Comparison of ENCODE assay signal across 11 mouse cellular contexts in genomic region chr1:168426281-168426680, GRCm38 (mm10). TPM values are rescaled to one million over a fixed set of nuclear protein-coding genes. Genes with fewer than 3 reads are reported as not detected.
A peak's percentile ranks its signal among the peaks of the same experiment; 100 is the strongest.
DNase-seq lines count a peak whose midpoint lies in the region; ATAC-seq and TF ChIP-seq lines count a peak whose summit lies in the region.
"Had no signal": no experiment of that assay in that cellular context is flagged by ENCODE, and none has a peak within 500 bp of the region (broad histone marks: within the 10 kb centered on the region; RNA-seq: fewer than 3 reads in every experiment).

No protein-coding gene starts in this region.

- no peak overlapping the region for H3K27ac ChIP-seq in heart, embryonic 12.5 days (ENCODE audit: poor library complexity, severe bottlenecking)
- H3K27ac ChIP-seq in limb, embryonic 12.5 days = no peak overlapping the region
- no peak overlapping the region for H3K27ac ChIP-seq in stomach, embryonic 16.5 days (ENCODE audit: low read length)
- no peak overlapping the region for H3K27ac ChIP-seq in cerebellum, adult 2 months (ENCODE audit: insufficient read depth, low read length)

- no peak for TF ChIP-seq POLR2A in cerebellum, adult 2 months (IDR thresholded peaks at IDR 0.05; ENCODE audit: borderline replicate concordance, insufficient read depth, low read length)

- H3K4me1 ChIP-seq in heart, embryonic 12.5 days (replicated peaks) = peaks cover 53% of the 10 kb centered on the region
- H3K4me1 ChIP-seq in megakaryocyte, embryonic 14.5 days = peaks cover 45% of the 10 kb centered on the region
- peaks cover 60% of the 10 kb centered on the region for H3K4me1 ChIP-seq in limb, embryonic 12.5 days (replicated peaks)
- peaks cover 36% of the 10 kb centered on the region for H3K4me1 ChIP-seq in stomach, embryonic 16.5 days (ENCODE audit: control insufficient read depth, insufficient read depth, low read length)
- H3K4me1 ChIP-seq in cerebellum, adult 2 months (ENCODE audit: control insufficient read depth, insufficient read depth, low read length) = peaks cover 5% of the 10 kb centered on the region

- H3K9me3 ChIP-seq in heart, embryonic 12.5 days (replicated peaks) = no peaks in the 10 kb centered on the region
- H3K9me3 ChIP-seq in megakaryocyte, embryonic 14.5 days = no peaks in the 10 kb centered on the region
- no peaks in the 10 kb centered on the region for H3K9me3 ChIP-seq in limb, embryonic 12.5 days
- H3K9me3 ChIP-seq in stomach, embryonic 16.5 days (replicated peaks; ENCODE audit: control insufficient read depth, low read length) = no peaks in the 10 kb centered on the region

- H3K9ac ChIP-seq in heart, embryonic 12.5 days = no peak overlapping the region
- no peak overlapping the region; the same call in 1 of the 2 replicates for H3K9ac ChIP-seq in limb, embryonic 12.5 days (replicated peaks)
- peak overlapping the region; percentile 62 for H3K9ac ChIP-seq in stomach, embryonic 16.5 days (ENCODE audit: low read length)

- no peak for ATAC-seq in heart, embryonic 12.5 days (ENCODE audit: insufficient number of reproducible peaks, low FRiP score)
- no peak for ATAC-seq in megakaryocyte, adult 5-6 weeks (ENCODE audit: poor library complexity, severe bottlenecking)
- ATAC-seq in limb, embryonic 12.5 days (ENCODE audit: insufficient number of reproducible peaks, insufficient read depth, low FRiP score, low TSS enrichment, low read depth) = no peak
- ATAC-seq in stomach, embryonic 16.5 days (ENCODE audit: insufficient read depth, low FRiP score) = no peak

- 60% methylated on average over 7 of the region's 7 CpGs for WGBS in heart, embryonic 12.5 days
- 47% methylated on average over 7 of the region's 7 CpGs for WGBS in limb, embryonic 12.5 days
- 45% methylated on average over 7 of the region's 7 CpGs for WGBS in stomach, embryonic 16.5 days
- 70% methylated on average over 7 of the region's 7 CpGs for WGBS in cerebellum, adult 2 months

- H3K4me3 ChIP-seq in heart, embryonic 12.5 days = 0 out of 2 replicates have a peak overlapping the region, but pooled peaks have one; percentile 18
- peak overlapping the region; percentile 95 for H3K4me3 ChIP-seq in megakaryocyte, embryonic 14.5 days (replicated peaks)
- H3K4me3 ChIP-seq in limb, embryonic 12.5 days (replicated peaks) = peak overlapping the region; percentile 21; the same call in 1 of the 2 replicates
- H3K4me3 ChIP-seq in stomach, embryonic 16.5 days (replicated peaks; ENCODE audit: low read length) = peak overlapping the region; percentile 88
- H3K4me3 ChIP-seq in cerebellum, adult 2 months (replicated peaks; ENCODE audit: insufficient read depth, low read depth, low read length) = no peak overlapping the region

- no peaks in the 10 kb centered on the region for H3K27me3 ChIP-seq in heart, embryonic 12.5 days (replicated peaks)
- no peaks in the 10 kb centered on the region for H3K27me3 ChIP-seq in megakaryocyte, embryonic 14.5 days (replicated peaks)
- H3K27me3 ChIP-seq in limb, embryonic 12.5 days = peaks cover 9% of the 10 kb centered on the region; the same call in 1 of the 2 replicates
- H3K27me3 ChIP-seq in stomach, embryonic 16.5 days (ENCODE audit: control insufficient read depth, insufficient read depth, low read length) = no peaks in the 10 kb centered on the region
- H3K27me3 ChIP-seq in cerebellum, adult 2 months (ENCODE audit: control insufficient read depth, insufficient read depth, low read length) = no peaks in the 10 kb centered on the region

- DNase-seq in heart, adult 9 months (ENCODE audit: low spot score in 2 of 2) = no peak
- DNase-seq in thymus, postnatal 25 days = no peak
- DNase-seq in cerebellum, adult 2 months = no peak
- DNase-seq: cerebellum, adult 11-12 months; gastrocnemius, postnatal 14 days; thymus, adult 2 months had no signal

- H3K36me3 ChIP-seq in heart, embryonic 12.5 days = peaks cover 12% of the 10 kb centered on the region
- peaks cover 32% of the 10 kb centered on the region for H3K36me3 ChIP-seq in megakaryocyte, embryonic 14.5 days (replicated peaks; ENCODE audit: low read length)
- peaks cover 10% of the 10 kb centered on the region; the same call in 1 of the 2 replicates for H3K36me3 ChIP-seq in limb, embryonic 12.5 days
- no peaks in the 10 kb centered on the region for H3K36me3 ChIP-seq in stomach, embryonic 16.5 days (ENCODE audit: control insufficient read depth, insufficient read depth, low read length)

- TF ChIP-seq CTCF in cerebellum, adult 2 months (IDR thresholded peaks at IDR 0.05; ENCODE audit: borderline replicate concordance, insufficient read depth, low read depth, low read length) = no peak

- peak overlapping the region; percentile 66 for H3K4me2 ChIP-seq in heart, embryonic 12.5 days
- peak overlapping the region; percentile 67 for H3K4me2 ChIP-seq in limb, embryonic 12.5 days
- H3K4me2 ChIP-seq in stomach, embryonic 16.5 days (ENCODE audit: low read depth, low read length) = peak overlapping the region; percentile 76

RNA-seq across cellular contexts. Expression of gene Pbx1, which starts 5.8 kb away (rescaled TPM):
- polyA plus RNA-seq in heart, embryonic 12.5 days (2016; fragmentation: Nextera tagmentation; extraction: Ambion mirVana) = 26.2 and 26.3 TPM in 2 replicates
- 49.8 and 80.6 TPM in 2 replicates for polyA plus RNA-seq in megakaryocyte, embryonic 14.5 days (2012; ENCODE audit: insufficient read depth, low replicate concordance)
- total RNA-seq in megakaryocyte, adult 5-6 weeks (2015) = 11.6 and 14.0 TPM in 2 replicates
- 11.2 and 17.6 TPM in 2 replicates for total RNA-seq in megakaryocyte, adult 5-6 weeks (2017)
- polyA plus RNA-seq in limb, embryonic 12.5 days (2016; fragmentation: Nextera tagmentation; extraction: Ambion mirVana) = 30.9 and 32.9 TPM in 2 replicates
- polyA plus RNA-seq in stomach, embryonic 16.5 days (2015; fragmentation: Nextera tagmentation; extraction: Ambion mirVana) = 32.4 and 35.6 TPM in 2 replicates
- polyA plus RNA-seq in cerebellum, adult 2 months (2012; rRNA removed) = 34.9 and 38.1 TPM in 2 replicates
